Mouse (Mus musculus) hindbrain, embryonic 13.5 days (tissue): Measurements from ENCODE around the gene Meioc. TPM values are rescaled to one million over a fixed set of nuclear protein-coding genes. Genes with fewer than 3 reads are reported as not detected.

Experiments
- microRNA-seq: library from miRNA; unstranded; fragments of <30 nt; microRNA quantifications from one replicate; pipeline ENCODE4, GENCODE M21; 2016
- polyA plus RNA-seq: library from polyadenylated mRNA; unstranded; fragments of >200 nt; fragmentation: Nextera tagmentation; extraction: Ambion mirVana; gene quantifications from 2 replicates; pipeline ENCODE4 v1.2.1, GENCODE M21; 2015

Meioc gene
- polyA plus RNA-seq, 1 experiment from 2014 or later: 0.18 TPM

Small RNAs within 50 kb of the gene (microRNA-seq; reads per million reads assigned to microRNA genes)
- not detected for gene Gm22920

Other genes with a start within 250 kb of the Meioc start
- gene Grn, start 233.4 kb upstream of the Meioc start, polyA plus RNA-seq: 76.5 and 77.3 TPM in 2 replicates
- gene Fam171a2, start 216.0 kb upstream of the Meioc start, polyA plus RNA-seq: 15.9 and 17.1 TPM in 2 replicates
- gene Itga2b, start 193.6 kb upstream of the Meioc start, polyA plus RNA-seq: 5.9 and 6.2 TPM in 2 replicates
- 83.4 and 86.1 TPM in 2 replicates for gene Gpatch8, start 107.3 kb upstream of the Meioc start, polyA plus RNA-seq
- 2.8 and 5.3 TPM in 2 replicates for gene Gm11627, start 84.3 kb upstream of the Meioc start, polyA plus RNA-seq
- 10.5 and 11.8 TPM in 2 replicates for gene Fzd2, start 59.3 kb upstream of the Meioc start, polyA plus RNA-seq
- 38.4 and 39.4 TPM in 2 replicates for gene Ccdc43, start 34.1 kb downstream of the Meioc start, polyA plus RNA-seq
- gene Adam11, start 97.7 kb downstream of the Meioc start, polyA plus RNA-seq: 27.6 and 35.7 TPM in 2 replicates
- gene Gjc1, start 156.0 kb downstream of the Meioc start, polyA plus RNA-seq: 43.8 and 44.8 TPM in 2 replicates
- 2.4 and 4.2 TPM in 2 replicates for gene Higd1b, start 172.1 kb downstream of the Meioc start, polyA plus RNA-seq
- gene Eftud2, start 217.3 kb downstream of the Meioc start, polyA plus RNA-seq: 149 and 151 TPM in 2 replicates
- 2.0 TPM in 2 replicates for gene Ccdc103, start 217.5 kb downstream of the Meioc start, polyA plus RNA-seq
- not detected in 2 replicates for gene Fam187a, start 221.5 kb downstream of the Meioc start, polyA plus RNA-seq
- gene Gfap, start 237.2 kb downstream of the Meioc start, polyA plus RNA-seq: 0.12 and 0.18 TPM in 2 replicates